11 mouse cellular contexts compared by ENCODE assay signal in genomic region chr1:153265579-153265978, GRCm38 (mm10).
A peak's percentile ranks its signal among the peaks of the same experiment; 100 is the strongest.
DNase-seq lines count a peak whose midpoint lies in the region; ATAC-seq and TF ChIP-seq lines count a peak whose summit lies in the region.
"Had no signal": no experiment of that assay in that cellular context is flagged by ENCODE, and none has a peak within 500 bp of the region (broad histone marks: within the 10 kb centered on the region; RNA-seq: fewer than 3 reads in every experiment).

No protein-coding gene starts in this region.

- no peaks in the 10 kb centered on the region for H3K9me3 ChIP-seq in midbrain, embryonic 15.5 days
- H3K9me3 ChIP-seq in midbrain, embryonic 14.5 days (ENCODE audit: control insufficient read depth, low read length): no peaks in the 10 kb centered on the region
- no peaks in the 10 kb centered on the region for H3K9me3 ChIP-seq in heart, embryonic 15.5 days (replicated peaks)
- H3K9me3 ChIP-seq in limb, embryonic 14.5 days (ENCODE audit: control insufficient read depth, low read length): no peaks in the 10 kb centered on the region
- H3K9me3 ChIP-seq: neural tube, embryonic 12.5 days had no signal

- no peak overlapping the region for H3K4me2 ChIP-seq in midbrain, embryonic 15.5 days
- no peak overlapping the region for H3K4me2 ChIP-seq in midbrain, embryonic 14.5 days (ENCODE audit: low read length)
- no peak overlapping the region for H3K4me2 ChIP-seq in heart, embryonic 15.5 days
- no peak overlapping the region for H3K4me2 ChIP-seq in limb, embryonic 14.5 days (replicated peaks; ENCODE audit: low read depth, low read length, severe bottlenecking)
- H3K4me2 ChIP-seq: neural tube, embryonic 12.5 days had no signal

- H3K9ac ChIP-seq in midbrain, embryonic 15.5 days: no peak overlapping the region
- H3K9ac ChIP-seq in midbrain, embryonic 14.5 days (replicated peaks; ENCODE audit: low read length): no peak overlapping the region
- no peak overlapping the region for H3K9ac ChIP-seq in heart, embryonic 15.5 days
- no peak overlapping the region for H3K9ac ChIP-seq in limb, embryonic 14.5 days (ENCODE audit: low read depth, low read length, severe bottlenecking)
- H3K9ac ChIP-seq: neural tube, embryonic 12.5 days had no signal

- no peak for TF ChIP-seq POLR2A in limb, embryonic 14.5 days (IDR thresholded peaks at IDR 0.05; ENCODE audit: borderline replicate concordance, extremely low read depth, insufficient read depth, insufficient read length)

- 0 out of 2 replicates have a peak overlapping the region, but pooled peaks have one; percentile 14 for H3K27ac ChIP-seq in midbrain, embryonic 15.5 days
- H3K27ac ChIP-seq in midbrain, embryonic 14.5 days (replicated peaks; ENCODE audit: low read depth, low read length): no peak overlapping the region
- peak overlapping the region; percentile 79 for H3K27ac ChIP-seq in heart, embryonic 15.5 days
- peak overlapping the region; percentile 63 for H3K27ac ChIP-seq in limb, embryonic 14.5 days (replicated peaks; ENCODE audit: low read depth, low read length)
- H3K27ac ChIP-seq: neural tube, embryonic 12.5 days had no signal

- no peak for ATAC-seq in midbrain, embryonic 15.5 days (replicated peaks)
- ATAC-seq in midbrain, embryonic 14.5 days (ENCODE audit: low FRiP score, low TSS enrichment): no peak
- ATAC-seq in heart, embryonic 15.5 days (replicated peaks; ENCODE audit: insufficient number of reproducible peaks, insufficient read depth, low FRiP score, low read depth): no peak
- no peak for ATAC-seq in limb, embryonic 14.5 days (ENCODE audit: low FRiP score, low read depth)
- ATAC-seq in activated CD4-positive, CD25-positive, alpha-beta regulatory T cell, adult 4 months: no peak

- no peak for DNase-seq in midbrain, embryonic 14.5 days
- peak; percentile 17 for DNase-seq in limb, embryonic 14.5 days (ENCODE audit: low spot score)
- DNase-seq in testis, postnatal 10 days (ENCODE audit: low spot score): peak; percentile 59
- no peak for DNase-seq in spleen, adult 12 weeks (ENCODE audit: low spot score)
- DNase-seq in left cerebral cortex, adult 9 months (ENCODE audit: low spot score in 2 of 2): no peak
- DNase-seq: cerebellum, postnatal 25 days; kidney, adult 2 months had no signal

- WGBS in midbrain, embryonic 15.5 days: 67% methylated on average over 7 of the region's 7 CpGs
- WGBS in midbrain, embryonic 14.5 days: 74% methylated on average over 7 of the region's 7 CpGs
- 54% methylated on average over 7 of the region's 7 CpGs for WGBS in heart, embryonic 15.5 days
- 64% methylated on average over 7 of the region's 7 CpGs for WGBS in limb, embryonic 14.5 days

- no peaks in the 10 kb centered on the region for H3K36me3 ChIP-seq in midbrain, embryonic 15.5 days (replicated peaks)
- H3K36me3 ChIP-seq in midbrain, embryonic 14.5 days (ENCODE audit: control insufficient read depth, insufficient read depth, low read length): peaks cover 4% of the 10 kb centered on the region; the same call in 1 of the 2 replicates
- H3K36me3 ChIP-seq in heart, embryonic 15.5 days: peaks cover 7% of the 10 kb centered on the region; the same call in 1 of the 2 replicates
- peaks cover 12% of the 10 kb centered on the region; the same call in 1 of the 2 replicates for H3K36me3 ChIP-seq in limb, embryonic 14.5 days (ENCODE audit: control insufficient read depth, insufficient read depth, low read length)

- no peak overlapping the region for H3K4me3 ChIP-seq in midbrain, embryonic 15.5 days
- H3K4me3 ChIP-seq in midbrain, embryonic 14.5 days (replicated peaks; ENCODE audit: low read depth, low read length): no peak overlapping the region
- H3K4me3 ChIP-seq in heart, embryonic 15.5 days: no peak overlapping the region
- H3K4me3 ChIP-seq in limb, embryonic 14.5 days (replicated peaks; ENCODE audit: low read length): no peak overlapping the region
- H3K4me3 ChIP-seq: neural tube, embryonic 12.5 days had no signal

- H3K27me3 ChIP-seq in midbrain, embryonic 15.5 days (replicated peaks): no peaks in the 10 kb centered on the region
- H3K27me3 ChIP-seq in midbrain, embryonic 14.5 days (ENCODE audit: control insufficient read depth, insufficient read depth, low read length): no peaks in the 10 kb centered on the region
- H3K27me3 ChIP-seq in heart, embryonic 15.5 days: no peaks in the 10 kb centered on the region
- no peaks in the 10 kb centered on the region for H3K27me3 ChIP-seq in limb, embryonic 14.5 days (ENCODE audit: control insufficient read depth, insufficient read depth, low read length)
- H3K27me3 ChIP-seq: neural tube, embryonic 12.5 days had no signal

- H3K4me1 ChIP-seq in midbrain, embryonic 15.5 days: peaks cover 11% of the 10 kb centered on the region
- H3K4me1 ChIP-seq in midbrain, embryonic 14.5 days (ENCODE audit: control insufficient read depth, insufficient read depth, low read length): peaks cover 12% of the 10 kb centered on the region
- H3K4me1 ChIP-seq in heart, embryonic 15.5 days (replicated peaks): peaks cover 67% of the 10 kb centered on the region
- peaks cover 18% of the 10 kb centered on the region for H3K4me1 ChIP-seq in limb, embryonic 14.5 days (ENCODE audit: control insufficient read depth, insufficient read depth, low read length)

Comparison
In these comparisons a context has a peak if more than half of its experiments do, and no peak if none do; other contexts are left out.
1. DNase-seq: peak in limb, embryonic 14.5 days (single experiment) and testis, postnatal 10 days (single experiment); none in midbrain, embryonic 14.5 days (single experiment), spleen, adult 12 weeks (single experiment) and left cerebral cortex, adult 9 months (0 of 2).